Mouse (Mus musculus) liver, embryonic 15.5 days (tissue): ENCODE measurements around the gene Bfsp2. TPM values are rescaled to one million over a fixed set of nuclear protein-coding genes. Genes with fewer than 3 reads are reported as not detected.

ENCODE experiments used
- ATAC-seq: fragments of 200-750 bp; cut with Nextera tagmentation; 2 replicates; pipeline ENCODE4 v1.8.0; 2017; ENCODE audit warnings: moderate number of reproducible peaks, mild to moderate bottlenecking, moderate library complexity; ENCODE audit not compliant: insufficient read depth
- H3K27ac ChIP-seq: fragments of 300-500 bp; sonication (generic); replicated peaks from 2 replicates; pipeline ENCODE4 v1.5.1; 2015; ENCODE audit warnings: mild to moderate bottlenecking, inconsistent platforms
- H3K27me3 ChIP-seq: fragments of 300-500 bp; sonication (generic); 2 replicates; pipeline ENCODE4 v1.6.1; 2015; ENCODE audit warnings: mild to moderate bottlenecking, inconsistent platforms
- H3K36me3 ChIP-seq: fragments of 300-500 bp; sonication (generic); replicated peaks from 2 replicates; pipeline ENCODE4 v1.6.1; 2015; ENCODE audit warnings: moderate library complexity, mild to moderate bottlenecking, inconsistent platforms
- H3K4me1 ChIP-seq: fragments of 300-500 bp; sonication (generic); replicated peaks from 2 replicates; pipeline ENCODE4 v1.6.1; 2015; ENCODE audit warnings: inconsistent platforms
- H3K4me2 ChIP-seq: fragments of 300-500 bp; sonication (generic); 2 replicates; pipeline ENCODE4 v1.6.1; 2015; ENCODE audit warnings: moderate library complexity, mild to moderate bottlenecking, inconsistent platforms
- H3K4me3 ChIP-seq: fragments of 300-500 bp; sonication (generic); replicated peaks from 2 replicates; pipeline ENCODE4 v1.5.1; 2015; ENCODE audit warnings: mild to moderate bottlenecking, inconsistent platforms
- H3K9ac ChIP-seq: fragments of 300-500 bp; sonication (generic); 2 replicates; pipeline ENCODE4 v1.6.1; 2015; ENCODE audit warnings: moderate library complexity, mild to moderate bottlenecking, inconsistent platforms
- H3K9me3 ChIP-seq: fragments of 300-500 bp; sonication (generic); replicated peaks from 2 replicates; pipeline ENCODE4 v1.6.1; 2016; ENCODE audit warnings: inconsistent platforms
- WGBS: fragments of 180-500 bp; shearing (Covaris S2); methylation state at CpG from one replicate; pipeline ENCODE4 v1.1.7; 2015; ENCODE audit warnings: mixed read lengths; ENCODE audit not compliant: insufficient replicate concordance; 5-methylcytosine and 5-hydroxymethylcytosine counted together
- polyA plus RNA-seq: library from polyadenylated mRNA; unstranded; fragments of >200 nt; fragmentation: Nextera tagmentation; extraction: Ambion mirVana; gene quantifications from 2 replicates; pipeline ENCODE4 v1.2.1, GENCODE M21; 2015

Gene Bfsp2
- polyA plus RNA-seq, 1 experiment from 2014 or later: 2.5 TPM

- no peaks in the 10 kb centered on the region; the same call in 1 of the 2 replicates for H3K4me1 ChIP-seq
- H3K27me3 ChIP-seq: no peaks in the 10 kb centered on the region
- H3K9me3 ChIP-seq: no peaks in the 10 kb centered on the region
- no peak overlapping the region for H3K4me2 ChIP-seq
- no peak overlapping the region for H3K9ac ChIP-seq
- no peak overlapping the region for H3K27ac ChIP-seq
- no peak overlapping the region for H3K4me3 ChIP-seq
- ATAC-seq: no peak
- WGBS: 71% methylated on average over 1 of the region's 1 CpGs
- H3K36me3 ChIP-seq: no peaks in the 10 kb centered on the region
These were observed 96.6 kb downstream of the Bfsp2 start for GRCm38 (mm10) chr9:103383576-103383975.

DNA sequence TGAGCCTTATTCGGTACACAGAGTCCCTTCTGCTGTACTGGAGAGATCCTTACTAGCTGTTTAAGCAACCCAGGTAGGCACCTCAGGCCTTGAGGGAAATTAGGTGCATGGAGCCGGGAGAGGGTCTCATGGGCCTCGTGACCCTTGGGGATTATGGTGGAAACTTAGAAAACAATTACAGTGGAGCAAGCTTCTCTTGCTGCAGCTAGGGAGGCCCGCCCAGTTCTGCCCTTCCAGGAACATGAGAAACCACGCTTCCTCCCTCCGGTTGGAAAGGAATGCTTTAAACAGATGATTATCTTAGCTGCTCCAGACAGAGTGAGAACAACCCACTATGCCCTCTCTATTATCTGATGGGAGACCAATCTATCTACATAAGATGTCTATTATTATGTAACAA lies 97.2 kb downstream of the Bfsp2 start:
- H3K36me3 ChIP-seq: no peaks in the 10 kb centered on the region
- no peaks in the 10 kb centered on the region for H3K27me3 ChIP-seq
- no peak overlapping the region for H3K27ac ChIP-seq
- no peak overlapping the region for H3K9ac ChIP-seq
- H3K9me3 ChIP-seq: no peaks in the 10 kb centered on the region
- WGBS: 28% methylated on average over 6 of the region's 6 CpGs
- H3K4me3 ChIP-seq: no peak overlapping the region
- no peaks in the 10 kb centered on the region for H3K4me1 ChIP-seq
- H3K4me2 ChIP-seq: no peak overlapping the region
- ATAC-seq: no peak

GRCm38 (mm10) chr9:103380566-103380965 lies 99.7 kb downstream of the Bfsp2 start:
- Histone ChIP-seq H3K4me3 (no peak overlapping the region), H3K9ac (no peak overlapping the region), H3K9me3 (no peaks in the 10 kb centered on the region), H3K4me2 (no peak overlapping the region), H3K4me1 (no peaks in the 10 kb centered on the region), H3K27me3 (no peaks in the 10 kb centered on the region), H3K36me3 (no peaks in the 10 kb centered on the region), H3K27ac (no peak overlapping the region)
- 56% methylated on average over 4 of the region's 4 CpGs for WGBS
- ATAC-seq: no peak

DNA sequence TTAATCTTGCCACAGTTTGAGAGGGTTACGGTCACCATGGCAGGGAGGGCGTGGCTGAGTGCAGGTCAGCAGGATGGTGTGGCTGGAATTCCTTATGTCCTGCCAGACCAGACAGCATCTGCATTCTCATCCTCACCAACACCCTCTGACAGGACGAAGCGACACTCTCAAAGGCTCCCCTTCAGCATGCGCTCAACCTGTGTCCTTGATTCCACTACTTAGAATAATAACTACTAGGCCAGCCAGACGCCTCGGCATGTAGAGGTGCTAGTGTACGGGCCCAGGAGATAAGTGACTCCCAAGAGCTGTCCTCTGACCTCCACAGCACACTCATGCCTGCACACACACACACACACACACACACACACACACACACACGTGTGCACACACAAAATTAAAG lies 101.0 kb downstream of the Bfsp2 start:
- no peak overlapping the region for H3K9ac ChIP-seq
- ATAC-seq: no peak
- WGBS: 60% methylated on average over 9 of the region's 9 CpGs
- H3K27me3 ChIP-seq: no peaks in the 10 kb centered on the region
- no peaks in the 10 kb centered on the region for H3K36me3 ChIP-seq
- no peaks in the 10 kb centered on the region for H3K9me3 ChIP-seq
- H3K4me1 ChIP-seq: no peaks in the 10 kb centered on the region
- no peak overlapping the region for H3K4me3 ChIP-seq
- no peak overlapping the region for H3K27ac ChIP-seq
- no peak overlapping the region for H3K4me2 ChIP-seq

GRCm38 (mm10) chr9:103378686-103379085 lies 101.5 kb downstream of the Bfsp2 start:
- Histone ChIP-seq H3K27ac (no peak overlapping the region), H3K27me3 (no peaks in the 10 kb centered on the region), H3K4me2 (no peak overlapping the region), H3K9me3 (no peaks in the 10 kb centered on the region), H3K9ac (no peak overlapping the region), H3K4me3 (no peak overlapping the region), H3K36me3 (no peaks in the 10 kb centered on the region), H3K4me1 (no peaks in the 10 kb centered on the region)
- no peak for ATAC-seq
- WGBS: 65% methylated on average over 10 of the region's 10 CpGs

- no peak overlapping the region for H3K4me3 ChIP-seq
- no peaks in the 10 kb centered on the region for H3K9me3 ChIP-seq
- no peaks in the 10 kb centered on the region for H3K4me1 ChIP-seq
- no peak overlapping the region for H3K9ac ChIP-seq
- no peak for ATAC-seq
- no peaks in the 10 kb centered on the region for H3K36me3 ChIP-seq
- H3K27me3 ChIP-seq: no peaks in the 10 kb centered on the region
- 57% methylated on average over 7 of the region's 7 CpGs for WGBS
- no peak overlapping the region for H3K4me2 ChIP-seq
- H3K27ac ChIP-seq: no peak overlapping the region
These were observed 103.6 kb downstream of the Bfsp2 start for GRCm38 (mm10) chr9:103376346-103377320.

Other genes starting within 250 kb of the Bfsp2 start
- 10,865 and 16,074 TPM in 2 replicates for gene Trf, start 250.0 kb downstream of the Bfsp2 start, polyA plus RNA-seq
- 74.2 and 96.0 TPM in 2 replicates for gene 1300017J02Rik, start 175.3 kb downstream of the Bfsp2 start, polyA plus RNA-seq
- 35.1 and 38.2 TPM in 2 replicates for gene Topbp1, start 175.2 kb downstream of the Bfsp2 start, polyA plus RNA-seq
- gene Cdv3, start 114.6 kb downstream of the Bfsp2 start, polyA plus RNA-seq: 42.4 and 45.4 TPM in 2 replicates